Mouse (Mus musculus) thymus, adult 2 months (tissue): Measurements from ENCODE around the gene Sipa1l2.

Source experiments
- CTCF ChIP-seq: fragments of 200-500 bp; IDR thresholded peaks from 2 replicates; pipeline ENCODE4 v1.5.1; 2012; ENCODE audit warnings: mild to moderate bottlenecking, control low read depth, low read length, moderate library complexity, borderline replicate concordance; ENCODE audit not compliant: control insufficient read depth, poor library complexity, insufficient read depth; ENCODE audit errors: extremely low read depth
- POLR2A ChIP-seq: fragments of 200-500 bp; IDR thresholded peaks from 2 replicates; pipeline ENCODE4 v1.6.1; 2012; ENCODE audit warnings: mild to moderate bottlenecking, low read length, control low read depth, moderate library complexity; ENCODE audit not compliant: control insufficient read depth, poor library complexity, insufficient read depth; ENCODE audit errors: extremely low read depth

DNA sequence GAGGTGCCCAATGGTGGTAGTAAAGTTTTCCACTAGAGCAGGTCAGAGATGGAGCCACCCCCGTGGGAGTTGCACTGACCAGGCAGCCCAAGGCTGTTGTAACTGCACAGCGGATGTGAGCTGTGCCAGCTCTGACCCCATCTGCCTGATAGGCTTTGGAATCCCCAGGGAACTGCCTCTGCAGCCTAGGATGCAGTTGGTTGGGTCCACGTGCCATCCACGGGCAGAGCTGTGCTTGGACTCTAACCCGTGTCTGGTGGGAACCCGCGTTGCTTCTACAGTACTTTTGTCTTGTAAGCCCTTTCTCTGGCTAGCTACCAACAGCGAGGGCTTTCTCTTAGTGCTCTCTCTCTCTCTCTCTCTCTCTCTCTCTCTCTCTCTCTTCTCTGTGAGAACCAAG, 36.7 kb downstream of the Sipa1l2 start:
- no peak for TF ChIP-seq CTCF
- no peak for TF ChIP-seq POLR2A
